Mouse (Mus musculus): ENCODE measurements around the gene Wnt5a. TPM values are rescaled to one million over a fixed set of nuclear protein-coding genes. Genes with fewer than 3 reads are reported as not detected.

The Wnt5a gene
- polyA plus RNA-seq, 1 experiment from 2014 or later, result 24.1 TPM

- peaks cover 97% of the 10 kb centered on the region for H3K27me3 ChIP-seq (ENCODE audit: poor library complexity, severe bottlenecking)
- H3K9me3 ChIP-seq, result no peaks in the 10 kb centered on the region
- no peak for DNase-seq (ENCODE audit: extremely low spot score, low spot score)
- no peak overlapping the region for H3K27ac ChIP-seq
- 82% methylated on average over 5 of the region's 5 CpGs for WGBS
- peaks cover 27% of the 10 kb centered on the region for H3K36me3 ChIP-seq (replicated peaks)
- no peak overlapping the region for H3K4me3 ChIP-seq
- peaks cover 73% of the 10 kb centered on the region for H3K4me1 ChIP-seq
These were observed 8.4 kb downstream of the Wnt5a start for GRCm38 (mm10) chr14:28512805-28513590.

- peaks cover 91% of the 10 kb centered on the region for H3K27me3 ChIP-seq (ENCODE audit: poor library complexity, severe bottlenecking)
- no peak overlapping the region for H3K4me3 ChIP-seq
- 42% methylated on average over 2 of the region's 2 CpGs for WGBS
- H3K36me3 ChIP-seq (replicated peaks), result peaks cover 37% of the 10 kb centered on the region
- H3K27ac ChIP-seq, result no peak overlapping the region
- H3K4me1 ChIP-seq, result peaks cover 67% of the 10 kb centered on the region
- H3K9me3 ChIP-seq, result no peaks in the 10 kb centered on the region
- no peak for DNase-seq (ENCODE audit: extremely low spot score, low spot score)
These were observed 9.6 kb downstream of the Wnt5a start for GRCm38 (mm10) chr14:28514171-28514570.

GRCm38 (mm10) chr14:28515331-28515730 is 10.8 kb downstream of the Wnt5a start:
- Histone ChIP-seq H3K36me3 (replicated peaks) (peaks cover 48% of the 10 kb centered on the region), H3K4me3 (no peak overlapping the region), H3K27me3 (ENCODE audit: poor library complexity, severe bottlenecking) (peaks cover 80% of the 10 kb centered on the region), H3K27ac (no peak overlapping the region), H3K4me1 (peaks cover 55% of the 10 kb centered on the region), H3K9me3 (no peaks in the 10 kb centered on the region)
- DNase-seq (ENCODE audit: extremely low spot score, low spot score), result no peak
- WGBS, result 44% methylated on average over 6 of the region's 6 CpGs

- Histone ChIP-seq H3K4me3 (no peak overlapping the region), H3K9me3 (no peaks in the 10 kb centered on the region), H3K27me3 (ENCODE audit: poor library complexity, severe bottlenecking) (peaks cover 55% of the 10 kb centered on the region), H3K27ac (no peak overlapping the region), H3K4me1 (peaks cover 35% of the 10 kb centered on the region), H3K36me3 (replicated peaks) (peaks cover 69% of the 10 kb centered on the region)
- DNase-seq (ENCODE audit: extremely low spot score, low spot score), result no peak
- 55% methylated on average over 39 of the region's 39 CpGs for whole genome bisulfite sequencing
These were observed 13.3 kb downstream of the Wnt5a start for GRCm38 (mm10) chr14:28517631-28518560.

- Histone ChIP-seq H3K4me1 (peaks cover 16% of the 10 kb centered on the region), H3K36me3 (replicated peaks) (peaks cover 68% of the 10 kb centered on the region), H3K9me3 (no peaks in the 10 kb centered on the region), H3K27me3 (ENCODE audit: poor library complexity, severe bottlenecking) (peaks cover 25% of the 10 kb centered on the region), H3K27ac (no peak overlapping the region), H3K4me3 (no peak overlapping the region)
- 68% methylated on average over 1 of the region's 1 CpGs for WGBS
- no peak for DNase-seq (ENCODE audit: extremely low spot score, low spot score)
These were observed 16.6 kb downstream of the Wnt5a start for GRCm38 (mm10) chr14:28521106-28521505.

GRCm38 (mm10) chr14:28522611-28523010 is 18.1 kb downstream of the Wnt5a start:
- H3K36me3 ChIP-seq (replicated peaks), result peaks cover 56% of the 10 kb centered on the region
- 79% methylated on average over 21 of the region's 21 CpGs for WGBS

GRCm38 (mm10) chr14:28525566-28525965 is 21.0 kb downstream of the Wnt5a start:
- H3K36me3 ChIP-seq (replicated peaks), result peaks cover 29% of the 10 kb centered on the region
- WGBS, result 73% methylated on average over 1 of the region's 1 CpGs
- H3K9me3 ChIP-seq, result no peaks in the 10 kb centered on the region
- H3K27ac ChIP-seq, result no peak overlapping the region
- H3K4me1 ChIP-seq, result peaks cover 30% of the 10 kb centered on the region
- DNase-seq (ENCODE audit: extremely low spot score, low spot score), result no peak
- H3K27me3 ChIP-seq (ENCODE audit: poor library complexity, severe bottlenecking), result no peaks in the 10 kb centered on the region
- no peak overlapping the region for H3K4me3 ChIP-seq

More at GRCm38 (mm10) chr14:28522611-28523010, 18.1 kb downstream of the Wnt5a start:
- Histone ChIP-seq H3K4me1 (peaks cover 18% of the 10 kb centered on the region), H3K27me3 (ENCODE audit: poor library complexity, severe bottlenecking) (peaks cover 10% of the 10 kb centered on the region; the same call in 1 of the 2 replicates), H3K9me3 (no peaks in the 10 kb centered on the region), H3K4me3 (no peak overlapping the region), H3K27ac (no peak overlapping the region)
- no peak for DNase-seq (ENCODE audit: extremely low spot score, low spot score)

- H3K9me3 ChIP-seq, result no peaks in the 10 kb centered on the region
- H3K36me3 ChIP-seq (replicated peaks), result peaks cover 5% of the 10 kb centered on the region
- no peak for DNase-seq (ENCODE audit: extremely low spot score, low spot score)
- peaks cover 30% of the 10 kb centered on the region for H3K4me1 ChIP-seq
- WGBS, result 54% methylated on average over 2 of the region's 2 CpGs
- H3K4me3 ChIP-seq, result no peak overlapping the region
- H3K27ac ChIP-seq, result no peak overlapping the region
- H3K27me3 ChIP-seq (ENCODE audit: poor library complexity, severe bottlenecking), result no peaks in the 10 kb centered on the region
These were observed 23.7 kb downstream of the Wnt5a start for GRCm38 (mm10) chr14:28528151-28528685.

GRCm38 (mm10) chr14:28531531-28531930 is 27.0 kb downstream of the Wnt5a start:
- Histone ChIP-seq H3K27me3 (ENCODE audit: poor library complexity, severe bottlenecking) (no peaks in the 10 kb centered on the region), H3K4me3 (no peak overlapping the region), H3K4me1 (peaks cover 20% of the 10 kb centered on the region), H3K27ac (no peak overlapping the region), H3K9me3 (no peaks in the 10 kb centered on the region), H3K36me3 (replicated peaks) (no peaks in the 10 kb centered on the region)
- DNase-seq (ENCODE audit: extremely low spot score, low spot score), result no peak
- WGBS, result 32% methylated on average over 1 of the region's 1 CpGs

GRCm38 (mm10) chr14:28532943-28533342 is 28.4 kb downstream of the Wnt5a start:
- H3K36me3 ChIP-seq (replicated peaks), result no peaks in the 10 kb centered on the region
- DNase-seq (ENCODE audit: extremely low spot score, low spot score), result no peak
- 94% methylated on average over 11 of the region's 11 CpGs for WGBS
- H3K27me3 ChIP-seq (ENCODE audit: poor library complexity, severe bottlenecking), result no peaks in the 10 kb centered on the region
- H3K27ac ChIP-seq, result no peak overlapping the region
- no peak overlapping the region for H3K4me3 ChIP-seq
- no peaks in the 10 kb centered on the region for H3K9me3 ChIP-seq
- peaks cover 16% of the 10 kb centered on the region for H3K4me1 ChIP-seq

GRCm38 (mm10) chr14:28533876-28534275 is 29.3 kb downstream of the Wnt5a start:
- Histone ChIP-seq H3K36me3 (replicated peaks) (no peaks in the 10 kb centered on the region), H3K4me1 (peaks cover 7% of the 10 kb centered on the region), H3K27me3 (ENCODE audit: poor library complexity, severe bottlenecking) (no peaks in the 10 kb centered on the region), H3K9me3 (no peaks in the 10 kb centered on the region), H3K27ac (no peak overlapping the region), H3K4me3 (no peak overlapping the region)
- no peak for DNase-seq (ENCODE audit: extremely low spot score, low spot score)
- WGBS, result 51% methylated on average over 2 of the region's 2 CpGs

GRCm38 (mm10) chr14:28535814-28536213 is 31.3 kb downstream of the Wnt5a start:
- WGBS, result 90% methylated on average over 4 of the region's 4 CpGs
- no peaks in the 10 kb centered on the region for H3K9me3 ChIP-seq
- no peak for DNase-seq (ENCODE audit: extremely low spot score, low spot score)
- no peaks in the 10 kb centered on the region for H3K27me3 ChIP-seq (ENCODE audit: poor library complexity, severe bottlenecking)
- H3K36me3 ChIP-seq (replicated peaks), result no peaks in the 10 kb centered on the region
- no peak overlapping the region for H3K4me3 ChIP-seq
- H3K4me1 ChIP-seq, result no peaks in the 10 kb centered on the region
- H3K27ac ChIP-seq, result no peak overlapping the region

All from forebrain, embryonic 10.5 days (tissue).